Mouse (Mus musculus) embryonic facial prominence, embryonic 11.5 days (tissue): ENCODE results near the gene Madcam1. TPM values are rescaled to one million over a fixed set of nuclear protein-coding genes. Genes with fewer than 3 reads are reported as not detected.

Experiments
- ATAC-seq: fragments of 200-750 bp; cut with Nextera tagmentation; replicated peaks from 2 replicates; pipeline ENCODE4 v1.8.0; 2017; ENCODE audit warnings: low read depth; ENCODE audit not compliant: insufficient number of reproducible peaks, low FRiP score, low TSS enrichment
- DNase-seq: peaks from one replicate; pipeline ENCODE4 v3.0.0-alpha.2; 2015; ENCODE audit warnings: low spot score
- H3K27ac ChIP-seq: fragments of 300-500 bp; sonication (generic); replicated peaks from 2 replicates; pipeline ENCODE4 v1.5.1; 2014; ENCODE audit warnings: mild to moderate bottlenecking, low read depth, low read length, control low read depth
- H3K27me3 ChIP-seq: fragments of 300-500 bp; sonication (generic); 2 replicates; pipeline ENCODE4 v1.6.1; 2014; ENCODE audit warnings: mild to moderate bottlenecking, low read length, moderate library complexity, mixed read lengths; ENCODE audit not compliant: control insufficient read depth, insufficient read depth
- H3K36me3 ChIP-seq: fragments of 300-500 bp; sonication (generic); replicated peaks from 2 replicates; pipeline ENCODE4 v1.6.1; 2014; ENCODE audit warnings: low read depth, mild to moderate bottlenecking, low read length, moderate library complexity, mixed read lengths; ENCODE audit not compliant: control insufficient read depth, insufficient read depth
- H3K4me1 ChIP-seq: fragments of 300-500 bp; sonication (generic); 2 replicates; pipeline ENCODE4 v1.6.1; 2014; ENCODE audit warnings: low read length, mixed read lengths; ENCODE audit not compliant: control insufficient read depth, insufficient read depth
- H3K4me2 ChIP-seq: fragments of 300-500 bp; sonication (generic); 2 replicates; pipeline ENCODE4 v1.6.1; 2014; ENCODE audit warnings: low read depth, mild to moderate bottlenecking, control low read depth, low read length, moderate library complexity
- H3K4me3 ChIP-seq: fragments of 300-500 bp; sonication (generic); 2 replicates; pipeline ENCODE4 v1.5.1; 2014; ENCODE audit warnings: low read depth, low read length, control low read depth
- H3K9ac ChIP-seq: fragments of 300-500 bp; sonication (generic); replicated peaks from 2 replicates; pipeline ENCODE4 v1.6.1; 2014; ENCODE audit warnings: mild to moderate bottlenecking, control low read depth, low read length
- H3K9me3 ChIP-seq: fragments of 300-500 bp; sonication (generic); replicated peaks from 2 replicates; pipeline ENCODE4 v1.6.1; 2016; ENCODE audit warnings: mild to moderate bottlenecking, low read length, inconsistent platforms, mixed read lengths; ENCODE audit not compliant: control insufficient read depth
- WGBS: fragments of 180-500 bp; shearing (Covaris S2); extraction: QIAGEN DNeasy Blood & Tissue Kit; methylation state at CpG from one replicate; pipeline ENCODE4 v1.1.7; 2014; 5-methylcytosine and 5-hydroxymethylcytosine counted together
- polyA plus RNA-seq: library from polyadenylated mRNA; unstranded; fragments of >200 nt; fragmentation: Nextera tagmentation; extraction: Ambion mirVana; gene quantifications from 2 replicates; pipeline ENCODE4 v1.2.1, GENCODE M21; 2014

Gene Madcam1
- polyA plus RNA-seq, 1 experiment from 2014 or later: 3.9 TPM

DNA sequence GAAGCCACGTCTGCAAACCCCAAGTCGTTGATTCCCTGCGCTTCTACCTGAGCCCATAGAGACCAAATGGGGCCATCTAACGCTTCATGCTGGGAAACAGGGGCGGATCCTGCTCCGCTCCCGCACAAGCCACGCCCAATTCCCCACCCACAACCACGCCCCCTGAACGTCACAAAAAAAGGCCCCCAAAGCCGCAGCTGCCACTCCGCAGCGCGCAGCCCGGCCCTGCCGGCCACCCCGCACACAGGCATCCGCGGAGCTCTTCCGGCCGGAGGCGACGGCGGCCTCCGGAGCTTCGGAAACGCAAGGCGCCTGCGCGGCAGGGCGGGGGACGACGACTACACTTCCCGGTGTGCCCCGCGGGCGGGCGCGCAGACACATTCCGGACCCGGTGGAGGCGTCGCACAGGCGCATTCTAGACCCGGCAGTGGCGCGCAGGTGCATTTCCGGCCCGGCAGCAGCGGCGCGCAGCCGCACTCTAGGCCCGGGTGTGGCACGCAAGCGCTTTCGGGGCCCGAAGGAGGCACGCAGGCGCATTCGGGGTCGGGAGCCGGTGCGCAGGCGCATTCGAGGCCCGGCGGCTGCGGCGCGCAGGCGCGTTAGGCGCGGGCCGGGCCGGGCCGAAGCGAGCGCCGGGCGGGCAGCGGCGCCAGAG lies 17.4 kb downstream of the Madcam1 start, which contains the start of gene Cdc34:
Gene Cdc34 (plus strand): TSS at position 605 of the 655 bp plus-strand sequence.
- under 1% methylated on average over 78 of the region's 84 CpGs for WGBS
- peaks cover 6% of the 10 kb centered on the region for H3K4me1 ChIP-seq
- H3K27ac ChIP-seq: peak within 1 kb of the TSS; percentile 59
- H3K9ac ChIP-seq: peak within 1 kb of the TSS; percentile 83
- peak within 1 kb of the TSS; percentile 89 for H3K4me3 ChIP-seq
- peak; percentile 98 for DNase-seq
- peak; percentile 92 for ATAC-seq
- H3K9me3 ChIP-seq: no peaks in the 10 kb centered on the region
- peak within 1 kb of the TSS; percentile 60 for H3K4me2 ChIP-seq
- no peaks in the 10 kb centered on the region for H3K27me3 ChIP-seq
- H3K36me3 ChIP-seq: peaks cover 10% of the 10 kb centered on the region

GRCm38 (mm10) chr10:79682551-79682915 lies 18.2 kb downstream of the Madcam1 start:
- Histone ChIP-seq H3K4me3 (peak overlapping the region; percentile 89), H3K4me2 (peak overlapping the region; percentile 57), H3K9ac (peak overlapping the region; percentile 83), H3K27me3 (no peaks in the 10 kb centered on the region), H3K4me1 (peaks cover 6% of the 10 kb centered on the region), H3K36me3 (peaks cover 10% of the 10 kb centered on the region), H3K27ac (no peak overlapping the region; the same call in 1 of the 2 replicates), H3K9me3 (no peaks in the 10 kb centered on the region)
- ATAC-seq (peak; percentile 10; the same call in 1 of the 2 replicates), DNase-seq (no peak)
- 0% methylated on average over 10 of the region's 10 CpGs for WGBS

GRCm38 (mm10) chr10:79682916-79683582 lies 18.7 kb downstream of the Madcam1 start:
- ATAC-seq (no peak), DNase-seq (peak; percentile 80)
- H3K4me1 ChIP-seq: peaks cover 6% of the 10 kb centered on the region
- H3K27me3 ChIP-seq: no peaks in the 10 kb centered on the region
- H3K4me3 ChIP-seq: peak overlapping the region; percentile 89
- H3K9me3 ChIP-seq: no peaks in the 10 kb centered on the region
- peak overlapping the region; percentile 57 for H3K4me2 ChIP-seq
- peak overlapping the region; percentile 83 for H3K9ac ChIP-seq
- no peak overlapping the region for H3K27ac ChIP-seq
- peaks cover 11% of the 10 kb centered on the region for H3K36me3 ChIP-seq
- WGBS: 9% methylated on average over 10 of the region's 10 CpGs

DNA sequence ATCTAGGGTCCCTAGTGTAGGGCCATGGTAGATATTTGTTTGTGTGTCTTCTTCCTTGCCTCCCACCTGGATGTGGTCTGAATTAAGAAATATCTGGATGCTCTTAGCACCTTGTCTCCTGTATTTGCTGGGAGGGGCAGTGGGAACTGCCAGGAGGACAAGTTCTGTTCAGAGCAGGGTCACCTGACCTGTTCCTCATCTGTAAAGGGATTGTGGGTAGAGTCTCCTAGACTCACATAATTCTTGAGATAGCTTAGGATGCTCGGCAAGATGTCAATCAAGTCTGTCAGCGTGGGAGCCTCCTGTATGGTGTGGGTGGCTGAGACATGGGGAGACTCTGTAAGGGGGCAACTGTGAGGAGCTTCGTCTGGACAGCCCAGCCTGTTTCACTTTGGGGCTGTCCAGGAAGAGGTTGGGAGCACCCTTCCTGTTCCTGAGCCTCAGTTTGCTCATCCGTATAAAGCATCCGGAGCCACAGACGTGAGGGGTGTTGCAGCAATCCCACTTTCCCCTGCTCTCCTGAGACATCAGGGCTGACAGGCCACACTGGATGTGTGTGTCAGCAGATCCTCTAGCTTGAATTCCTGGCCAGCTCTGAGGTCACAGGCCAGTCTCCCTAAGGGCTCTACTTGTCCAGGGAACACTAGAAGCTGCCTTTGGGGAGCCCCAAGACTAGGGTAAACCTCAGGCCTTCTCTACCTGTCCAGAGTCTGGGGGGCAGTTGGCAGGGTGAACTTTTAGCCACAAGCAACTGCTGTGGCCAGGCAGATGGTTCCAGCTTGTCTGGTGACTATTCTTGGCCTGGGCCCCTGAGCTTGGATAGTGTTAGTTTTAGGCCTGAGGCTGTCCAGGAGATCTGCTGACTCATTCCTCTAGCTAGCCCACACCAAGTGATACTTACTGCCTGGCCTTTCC lies 19.6 kb downstream of the Madcam1 start:
- Histone ChIP-seq H3K4me1 (peaks cover 6% of the 10 kb centered on the region), H3K4me2 (peak overlapping the region; percentile 57; the same call in 1 of the 2 replicates), H3K9ac (0 out of 2 replicates have a peak overlapping the region, but pooled peaks have one; percentile 5), H3K27me3 (no peaks in the 10 kb centered on the region), H3K36me3 (peaks cover 17% of the 10 kb centered on the region), H3K9me3 (no peaks in the 10 kb centered on the region), H3K4me3 (no peak overlapping the region), H3K27ac (no peak overlapping the region)
- WGBS: 92% methylated on average over 6 of the region's 6 CpGs
- ATAC-seq (no peak), DNase-seq (no peak)

- H3K36me3 ChIP-seq: peaks cover 21% of the 10 kb centered on the region
- ATAC-seq: no peak
Measured at GRCm38 (mm10) chr10:79684770-79685600, 20.6 kb downstream of the Madcam1 start.

DNA sequence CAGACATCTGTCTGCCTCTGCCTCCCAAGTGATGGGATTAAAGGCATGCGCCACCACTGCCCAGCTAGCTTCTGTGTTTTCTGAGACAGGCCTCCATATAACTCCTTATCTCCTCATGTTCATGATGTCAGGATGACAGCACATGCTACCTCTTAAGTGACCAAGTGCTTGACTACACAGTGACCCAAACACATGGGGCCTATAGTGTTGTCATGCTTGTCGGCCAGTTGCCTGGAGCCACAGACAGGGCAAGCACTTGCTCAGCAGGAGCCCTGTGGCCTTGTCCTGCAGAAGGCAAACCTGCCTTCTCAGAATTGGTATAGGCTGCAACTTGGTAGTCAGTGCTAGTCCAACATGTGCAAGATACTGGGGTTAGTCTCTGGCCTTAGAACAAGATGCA lies 21.9 kb downstream of the Madcam1 start:
- Histone ChIP-seq H3K4me3 (no peak overlapping the region), H3K4me1 (peaks cover 6% of the 10 kb centered on the region), H3K9me3 (no peaks in the 10 kb centered on the region), H3K4me2 (no peak overlapping the region), H3K27ac (no peak overlapping the region), H3K36me3 (peaks cover 21% of the 10 kb centered on the region), H3K27me3 (no peaks in the 10 kb centered on the region), H3K9ac (no peak overlapping the region)
- 89% methylated on average over 2 of the region's 2 CpGs for WGBS
- no peak for DNase-seq
- ATAC-seq: no peak

More at GRCm38 (mm10) chr10:79684770-79685600, 20.6 kb downstream of the Madcam1 start:
- DNase-seq: no peak
- H3K9ac ChIP-seq: no peak overlapping the region
- 94% methylated on average over 25 of the region's 25 CpGs for WGBS
- H3K9me3 ChIP-seq: no peaks in the 10 kb centered on the region
- H3K27ac ChIP-seq: no peak overlapping the region
- no peaks in the 10 kb centered on the region for H3K27me3 ChIP-seq
- H3K4me3 ChIP-seq: no peak overlapping the region
- peaks cover 6% of the 10 kb centered on the region for H3K4me1 ChIP-seq
- H3K4me2 ChIP-seq: no peak overlapping the region

DNA sequence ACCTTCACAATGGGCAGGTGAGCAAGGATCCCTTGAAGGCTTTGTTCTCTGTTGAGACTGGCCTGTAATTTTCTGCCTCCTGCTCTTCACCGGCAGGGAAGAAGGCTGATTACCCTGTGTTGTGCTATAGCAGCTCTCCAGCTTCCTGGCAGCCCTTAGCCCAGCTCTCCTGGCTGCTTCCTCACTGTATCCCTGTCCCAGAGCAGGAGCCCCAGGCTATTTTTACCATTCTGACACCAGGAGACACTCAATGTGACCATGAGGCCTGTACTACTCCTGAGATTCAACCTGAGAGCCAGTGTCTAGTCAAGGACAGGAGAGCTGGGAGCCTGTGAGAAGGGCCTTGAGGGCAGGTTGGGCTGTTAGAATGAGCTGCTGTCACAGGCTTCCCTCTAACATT lies 22.3 kb downstream of the Madcam1 start:
- Histone ChIP-seq H3K4me3 (no peak overlapping the region), H3K36me3 (peaks cover 21% of the 10 kb centered on the region), H3K4me1 (peaks cover 6% of the 10 kb centered on the region), H3K27me3 (no peaks in the 10 kb centered on the region), H3K9me3 (no peaks in the 10 kb centered on the region), H3K4me2 (no peak overlapping the region), H3K9ac (no peak overlapping the region), H3K27ac (no peak overlapping the region)
- WGBS: 88% methylated on average over 1 of the region's 1 CpGs
- DNase-seq (no peak), ATAC-seq (no peak)
